Mouse (Mus musculus) adipose tissue, adult 10 weeks (tissue): ENCODE data around the gene Dpy19l1. TPM values are rescaled to one million over a fixed set of nuclear protein-coding genes. Genes with fewer than 3 reads are reported as not detected.

Source experiments
- polyA plus RNA-seq: library from polyadenylated mRNA; stranded (reverse); fragments of 350-450 nt; fragmentation: Illumina TruSeq; extraction: RNeasy Lipid Tissue Mini Kit (QIAGEN cat#74804); gene quantifications from one replicate; pipeline ENCODE4 v1.2.3, GENCODE M21; 2014; ENCODE audit warnings: low read depth, low replicate concordance

Gene Dpy19l1
- 11.4 TPM for polyA plus RNA-seq

DNA sequence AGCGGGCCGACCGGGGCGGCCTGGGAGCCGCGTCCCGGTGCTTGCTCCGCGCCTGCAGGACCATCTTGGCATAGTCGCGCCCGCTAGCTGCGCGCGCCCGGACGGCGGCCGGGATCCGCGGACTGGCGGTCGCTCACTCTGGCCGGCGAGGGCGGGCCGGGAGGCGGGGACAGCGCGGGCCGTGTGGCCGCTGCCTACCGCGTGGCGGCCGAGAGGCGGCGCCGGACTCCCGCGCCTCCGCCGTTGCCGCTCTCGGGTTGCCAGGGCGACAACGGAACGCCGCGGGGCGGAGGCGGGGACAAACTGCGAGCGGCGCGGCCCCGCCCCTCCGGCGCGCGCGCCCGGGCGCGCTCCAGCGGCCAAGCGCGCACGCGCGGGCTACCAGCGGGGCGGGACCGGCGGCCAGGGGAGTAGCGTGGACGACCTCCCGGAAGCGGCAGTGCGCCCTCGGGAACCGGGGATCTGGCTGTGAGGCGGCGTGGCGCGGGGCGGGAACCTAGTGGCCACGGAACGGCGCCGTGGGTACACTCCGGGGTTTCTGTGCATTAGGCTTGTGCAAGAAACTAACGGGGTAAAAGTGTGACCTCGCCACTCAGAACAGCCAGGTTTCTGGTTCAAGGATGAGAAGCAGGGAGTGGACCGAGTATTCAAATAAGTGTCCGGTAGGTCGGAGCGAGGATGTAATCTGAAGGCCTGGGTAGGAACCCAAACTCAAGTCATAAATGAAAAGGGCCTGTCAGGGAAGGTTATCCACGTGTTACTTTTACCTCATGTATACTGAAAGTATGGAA, at the start of gene Dpy19l1:
Gene Dpy19l1 (minus strand): TSS at position 74 of the 791 bp plus-strand sequence.

Other genes starting within 250 kb of the Dpy19l1 start
- gene Cypt4, start 122.1 kb upstream of the Dpy19l1 start, polyA plus RNA-seq = 8.2 TPM
- 2.3 TPM for gene Dpy19l2, start 193.2 kb upstream of the Dpy19l1 start, polyA plus RNA-seq